Mouse (Mus musculus) thymus, postnatal 0 days (tissue): ENCODE measurements around the gene Gm15448. TPM values are rescaled to one million over a fixed set of nuclear protein-coding genes. Genes with fewer than 3 reads are reported as not detected.
"Not testable (repeated sequence)": the region's sequence is repeated elsewhere in the genome, so short reads cannot be mapped to it uniquely, and the experiment has no call there.

Source experiments
- DNase-seq: peaks from one replicate; pipeline ENCODE4 v3.0.0-alpha.2; 2015; ENCODE audit warnings: low spot score
- polyA plus RNA-seq: library from polyadenylated mRNA; unstranded; fragments of >200 nt; fragmentation: Nextera tagmentation; extraction: Ambion mirVana; gene quantifications from 2 replicates; pipeline ENCODE4 v1.2.1, GENCODE M21; 2015

Gm15448 gene
- polyA plus RNA-seq: 0.06 TPM in 1 of 2 replicates, not detected in the other

DNA sequence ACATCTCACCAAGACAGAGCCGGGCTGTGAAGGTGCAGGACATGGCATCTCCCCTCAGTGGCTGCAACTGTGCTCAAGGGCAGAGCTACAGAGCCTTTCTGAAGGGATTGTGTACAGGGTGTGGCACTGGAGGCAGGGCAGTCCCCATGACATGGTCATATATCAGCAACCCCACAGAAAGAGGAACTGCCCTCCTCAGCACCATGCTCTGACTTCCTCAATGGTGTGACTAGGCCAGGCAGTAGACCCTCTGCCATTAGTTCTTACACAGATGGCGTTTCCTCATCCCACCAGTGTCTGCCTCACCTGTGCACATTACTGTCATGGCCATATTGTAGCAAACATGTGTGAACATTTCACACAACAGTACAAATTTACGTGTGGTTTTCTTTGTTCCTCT is at the start of gene Gm15448:
Gm15448 (minus strand) TSS at position 89 of the 400 bp plus-strand sequence.
- DNase-seq: not testable (repeated sequence)

GRCm38 (mm10) chr7:3875032-3875431 is 49.5 kb upstream of the Gm15448 start:
- not testable (repeated sequence) for DNase-seq

DNA sequence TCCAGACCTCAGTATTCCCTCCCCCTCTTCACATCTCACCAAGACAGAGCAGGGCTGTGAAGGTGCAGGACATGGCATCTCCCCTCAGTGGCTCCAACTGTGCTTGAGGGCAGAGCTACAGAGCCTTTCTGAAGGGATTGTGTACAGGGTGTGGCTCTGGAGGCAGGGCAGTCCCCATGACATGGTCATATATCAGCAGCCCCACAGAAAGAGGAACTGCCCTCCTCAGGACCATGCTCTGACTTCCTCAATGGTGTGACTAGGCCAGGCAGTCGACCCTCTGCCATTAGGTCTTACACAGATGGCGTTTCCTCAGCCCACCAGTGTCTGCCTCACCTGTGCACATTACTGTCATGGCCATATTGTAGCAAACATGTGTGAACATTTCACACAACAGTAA is 19.5 kb upstream of the Gm15448 start, which contains the start of gene Pira2:
Pira2 (minus strand) TSS at position 101 of the 400 bp plus-strand sequence.
- DNase-seq: not testable (repeated sequence)

- not testable (repeated sequence) for DNase-seq
These were observed 12.4 kb upstream of the Gm15448 start for GRCm38 (mm10) chr7:3837854-3838253.

- not testable (repeated sequence) for DNase-seq
These were observed 5.1 kb upstream of the Gm15448 start for GRCm38 (mm10) chr7:3830633-3831032.

GRCm38 (mm10) chr7:3811912-3812311 is 13.6 kb downstream of the Gm15448 start:
- not testable (repeated sequence) for DNase-seq

DNA sequence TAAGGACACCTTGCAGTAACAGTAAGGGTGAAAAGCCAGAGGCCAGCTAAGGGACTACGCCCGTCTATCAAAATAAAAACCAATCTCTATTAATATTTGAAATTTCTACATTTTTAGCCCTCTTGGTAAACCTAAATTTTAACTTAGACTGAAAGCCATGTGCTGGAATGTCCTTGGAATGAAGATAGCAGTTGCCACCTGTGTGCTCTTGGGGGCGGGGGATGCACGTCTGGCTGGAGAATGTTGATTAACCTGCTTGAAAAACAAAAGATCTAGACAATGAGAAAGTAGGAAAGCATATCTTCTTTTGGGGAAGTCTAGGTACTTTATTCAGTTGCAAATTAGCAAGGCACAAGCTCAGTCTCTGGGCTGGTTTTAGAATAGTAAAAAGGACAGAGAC is 22.6 kb downstream of the Gm15448 start:
- not testable (repeated sequence) for DNase-seq

- DNase-seq: not testable (repeated sequence)
These were observed 25.5 kb downstream of the Gm15448 start for GRCm38 (mm10) chr7:3799940-3800339.

- DNase-seq: not testable (repeated sequence)
These were observed 29.2 kb downstream of the Gm15448 start for GRCm38 (mm10) chr7:3796286-3796685.

Other genes with a start within 250 kb of the Gm15448 start
- 0.09 TPM in 1 of 2 replicates, not detected in the other for gene Oscar, start 209.5 kb downstream of the Gm15448 start, polyA plus RNA-seq
- 523 and 568 TPM in 2 replicates for gene Ndufa3, start 208.3 kb downstream of the Gm15448 start, polyA plus RNA-seq
- gene Tfpt, start 195.8 kb downstream of the Gm15448 start, polyA plus RNA-seq: 20.8 and 28.9 TPM in 2 replicates
- 88.2 and 93.1 TPM in 2 replicates for gene Prpf31, start 195.7 kb downstream of the Gm15448 start, polyA plus RNA-seq
- gene Cnot3, start 180.4 kb downstream of the Gm15448 start, polyA plus RNA-seq: 42.6 and 44.5 TPM in 2 replicates
- 20.7 and 22.9 TPM in 2 replicates for gene Leng1, start 159.8 kb downstream of the Gm15448 start, polyA plus RNA-seq
- gene Tmc4, start 148.1 kb downstream of the Gm15448 start, polyA plus RNA-seq: 12.5 TPM in 2 replicates
- 67.5 and 70.1 TPM in 2 replicates for gene Tsen34, start 132.8 kb downstream of the Gm15448 start, polyA plus RNA-seq
- gene Mboat7, start 132.2 kb downstream of the Gm15448 start, polyA plus RNA-seq: 36.0 and 40.1 TPM in 2 replicates
- 2,079 and 2,116 TPM in 2 replicates for gene Rps9, start 121.7 kb downstream of the Gm15448 start, polyA plus RNA-seq
- gene Pirb, start 105.3 kb downstream of the Gm15448 start, polyA plus RNA-seq: 2.5 TPM in 2 replicates
- gene Pira2, start 19.4 kb upstream of the Gm15448 start, polyA plus RNA-seq: 0.45 and 0.51 TPM in 2 replicates
- 0.22 and 0.49 TPM in 2 replicates for gene Gm14548, start 72.4 kb upstream of the Gm15448 start, polyA plus RNA-seq
- gene Lilra6, start 89.8 kb upstream of the Gm15448 start, polyA plus RNA-seq: 0.20 and 0.21 TPM in 2 replicates
- gene Lair1, start 237.5 kb upstream of the Gm15448 start, polyA plus RNA-seq: 6.6 and 8.0 TPM in 2 replicates